In genomic region chr1:89331352-89331751, GRCm38 (mm10) we compare ENCODE assay signal across 28 mouse cellular contexts.
"Had no signal": no experiment of that assay in that cellular context is flagged by ENCODE, and none has a peak within 500 bp of the region (broad histone marks: within the 10 kb centered on the region; RNA-seq: fewer than 3 reads in every experiment).

No protein-coding gene starts in this region.

- DNase-seq: cerebellum, adult 2 months; cerebellum, adult 8-10 months; cerebellum, adult 9-10 months; cerebellum, adult 9-11 months; cerebellum, postnatal 10 days; cerebellum, postnatal 14 days; cerebellum, postnatal 25 days; cerebellum, postnatal 36 days; embryo, embryonic 11 days; forebrain, postnatal 0 days; gastrocnemius, adult 2 months; gastrocnemius, postnatal 10 days; gastrocnemius, postnatal 14 days; gastrocnemius, postnatal 25 days; gastrocnemius, postnatal 36 days; heart, adult 18-20 months; heart, adult 2 months had no signal

- ATAC-seq: forebrain, embryonic 13.5 days; forebrain, embryonic 14.5 days; forebrain, embryonic 15.5 days; forebrain, embryonic 16.5 days; forebrain, postnatal 0 days had no signal

- H3K36me3 ChIP-seq: embryonic facial prominence, embryonic 10.5 days; embryonic facial prominence, embryonic 12.5 days; embryonic facial prominence, embryonic 13.5 days; embryonic facial prominence, embryonic 15.5 days; forebrain, embryonic 10.5 days; forebrain, embryonic 12.5 days; forebrain, embryonic 15.5 days had no signal

- H3K9me3 ChIP-seq: embryonic facial prominence, embryonic 10.5 days; embryonic facial prominence, embryonic 12.5 days; embryonic facial prominence, embryonic 13.5 days; embryonic facial prominence, embryonic 15.5 days; forebrain, embryonic 10.5 days; forebrain, embryonic 12.5 days; forebrain, embryonic 13.5 days; forebrain, embryonic 15.5 days had no signal

- H3K27ac ChIP-seq: embryonic facial prominence, embryonic 10.5 days; embryonic facial prominence, embryonic 12.5 days; embryonic facial prominence, embryonic 13.5 days; embryonic facial prominence, embryonic 15.5 days; forebrain, embryonic 10.5 days; forebrain, embryonic 12.5 days; forebrain, embryonic 13.5 days; forebrain, embryonic 15.5 days; gastrocnemius, adult 2 months; heart, adult 2 months had no signal

- H3K4me2 ChIP-seq: embryonic facial prominence, embryonic 12.5 days; embryonic facial prominence, embryonic 13.5 days; embryonic facial prominence, embryonic 15.5 days; forebrain, embryonic 12.5 days; forebrain, embryonic 13.5 days; forebrain, embryonic 15.5 days had no signal

- H3K9ac ChIP-seq: embryonic facial prominence, embryonic 12.5 days; embryonic facial prominence, embryonic 13.5 days; embryonic facial prominence, embryonic 15.5 days; forebrain, embryonic 12.5 days; forebrain, embryonic 13.5 days; forebrain, embryonic 15.5 days; forebrain, postnatal 0 days had no signal

- H3K4me1 ChIP-seq: embryonic facial prominence, embryonic 12.5 days; embryonic facial prominence, embryonic 13.5 days; embryonic facial prominence, embryonic 15.5 days; forebrain, embryonic 13.5 days; forebrain, embryonic 15.5 days had no signal

- H3K4me3 ChIP-seq: embryonic facial prominence, embryonic 10.5 days; embryonic facial prominence, embryonic 12.5 days; embryonic facial prominence, embryonic 13.5 days; embryonic facial prominence, embryonic 15.5 days; erythroblast, embryonic 14.5 days; forebrain, embryonic 10.5 days; forebrain, embryonic 12.5 days; forebrain, embryonic 13.5 days; forebrain, embryonic 15.5 days; gastrocnemius, adult 2 months; heart, adult 2 months had no signal

- H3K27me3 ChIP-seq: embryonic facial prominence, embryonic 13.5 days; embryonic facial prominence, embryonic 15.5 days; forebrain, embryonic 12.5 days; forebrain, embryonic 13.5 days; forebrain, embryonic 15.5 days had no signal
